Mouse (Mus musculus) c-Kit-positive CD71-negative TER-119-negative erythroid progenitor cells, embryonic 14.5 days (primary cell): ENCODE measurements around the gene Gm30083.

Experiments used
- DNase-seq: peaks from one replicate; pipeline ENCODE4 v3.0.0-alpha.2; 2013; ENCODE audit warnings: low read depth

Gene Gm30083

GRCm38 (mm10) chr14:34015063-34015462 lies at the start of gene Gm30083:
Gm30083 (minus strand) TSS chr14:34015182.
- no peak for DNase-seq

DNA sequence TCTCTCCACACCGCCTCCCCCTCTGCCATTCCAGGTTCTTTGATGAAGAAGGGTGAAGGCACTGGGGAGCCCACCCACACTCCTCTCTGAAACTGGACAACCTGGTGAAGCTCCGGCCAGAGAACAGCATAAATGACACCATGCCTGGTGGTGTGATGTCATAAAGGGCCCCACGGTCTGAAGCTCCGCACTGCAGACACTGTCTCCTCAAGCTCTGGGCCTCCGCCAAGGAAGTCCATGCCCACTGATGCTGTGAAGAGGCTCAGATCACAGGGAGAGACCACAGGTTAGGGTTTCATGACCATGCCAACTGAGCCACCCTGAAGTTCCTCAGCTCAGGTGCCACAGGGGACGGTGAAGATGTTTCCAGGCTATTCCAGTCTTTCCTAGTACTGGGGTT lies 37.5 kb upstream of the Gm30083 start, which contains the start of gene Antxrl:
Gene Antxrl (plus strand): TSS at position 192 of the 400 bp plus-strand sequence.
- DNase-seq: no peak

GRCm38 (mm10) chr14:34050101-34050779 lies 35.3 kb upstream of the Gm30083 start:
- no peak for DNase-seq

DNA sequence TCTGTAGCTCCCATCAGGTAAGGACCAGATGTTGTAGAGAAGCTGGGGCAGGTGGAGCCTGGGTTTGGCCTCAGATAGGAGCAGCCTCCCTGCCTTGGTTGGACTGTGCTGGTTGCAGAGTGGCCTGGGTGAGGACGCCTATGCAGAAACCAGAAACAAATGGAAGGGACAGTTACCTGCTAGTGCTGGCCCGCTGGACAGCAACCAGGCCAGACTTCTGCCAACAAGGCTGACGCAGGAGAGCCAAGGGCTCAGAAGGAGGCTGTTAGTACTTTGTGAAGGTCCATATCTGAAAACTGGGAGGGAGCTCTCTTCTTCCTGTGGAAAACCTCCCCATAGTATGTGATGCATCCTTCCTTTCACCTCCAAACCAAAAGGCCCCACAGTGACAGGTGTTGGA lies 28.4 kb upstream of the Gm30083 start:
- DNase-seq: no peak

DNA sequence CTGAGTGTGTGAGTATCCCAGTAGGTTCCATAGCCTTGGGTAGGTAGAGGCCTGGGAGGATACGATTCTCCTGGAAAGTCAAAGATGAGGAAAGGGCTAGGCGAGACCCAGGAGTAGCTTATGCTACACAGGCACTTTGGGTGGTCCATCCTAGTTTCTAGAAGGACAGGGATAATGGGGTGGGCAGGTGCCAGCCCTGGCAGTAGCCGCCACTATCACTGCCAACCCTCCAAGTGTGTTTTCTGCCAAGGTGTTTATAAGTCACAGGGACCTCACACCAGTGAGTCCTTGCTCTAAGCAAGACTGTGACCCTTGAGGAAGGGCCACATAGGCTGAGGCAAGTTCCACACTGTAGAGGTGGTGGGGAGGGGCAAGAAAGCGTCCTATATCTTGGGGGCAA lies 26.3 kb upstream of the Gm30083 start:
- no peak for DNase-seq

GRCm38 (mm10) chr14:34033841-34034610 lies 19.0 kb upstream of the Gm30083 start:
- DNase-seq: no peak

- DNase-seq: no peak
These were observed 11.7 kb upstream of the Gm30083 start for GRCm38 (mm10) chr14:34026710-34027109.

GRCm38 (mm10) chr14:34016938-34017337 lies 2.0 kb upstream of the Gm30083 start:
- no peak for DNase-seq

GRCm38 (mm10) chr14:34016381-34016780 lies 1.4 kb upstream of the Gm30083 start, which contains the start of gene Gm5460:
Gm5460 (plus strand) TSS chr14:34016758.
- no peak for DNase-seq

GRCm38 (mm10) chr14:34002358-34002757 lies 12.6 kb downstream of the Gm30083 start:
- no peak for DNase-seq

DNA sequence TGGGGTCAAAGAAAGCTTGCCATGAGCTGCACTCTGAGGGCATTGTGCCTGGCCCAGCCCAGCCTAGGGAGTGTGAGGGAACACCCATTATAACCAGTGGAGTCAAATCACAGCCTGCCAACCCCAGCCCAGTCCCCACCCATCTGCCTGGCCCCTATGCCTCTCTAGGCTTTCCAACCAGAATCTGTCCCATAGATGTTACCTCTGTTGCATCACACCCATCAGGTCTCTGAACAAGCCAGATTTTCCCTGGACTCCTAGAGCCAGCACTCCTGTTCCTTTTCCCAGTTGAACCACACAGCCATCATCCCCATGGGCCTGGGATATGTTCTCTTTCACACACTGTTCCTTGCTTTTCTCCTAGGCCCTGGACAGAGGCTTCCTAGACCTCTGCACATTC lies 13.5 kb downstream of the Gm30083 start:
- DNase-seq: no peak

DNA sequence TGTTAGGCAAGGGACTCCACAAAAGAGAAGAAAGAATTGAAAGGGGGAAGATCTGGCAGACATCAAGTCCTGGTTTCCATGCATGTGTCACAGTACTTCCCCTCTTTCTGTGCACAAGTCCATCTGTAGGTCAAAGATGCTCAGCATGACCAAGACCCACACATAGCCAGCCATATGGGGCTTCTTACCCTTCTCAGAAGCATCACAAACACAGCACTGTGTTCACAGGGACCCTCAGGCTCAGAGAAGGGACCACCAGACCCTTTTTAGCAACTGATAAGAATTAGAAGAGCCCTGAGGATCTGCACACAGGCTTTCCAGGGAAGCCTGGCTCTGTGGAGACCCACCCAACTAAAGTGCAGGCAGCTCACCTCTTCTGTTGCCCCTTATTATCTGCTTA lies 14.9 kb downstream of the Gm30083 start:
- no peak for DNase-seq

DNA sequence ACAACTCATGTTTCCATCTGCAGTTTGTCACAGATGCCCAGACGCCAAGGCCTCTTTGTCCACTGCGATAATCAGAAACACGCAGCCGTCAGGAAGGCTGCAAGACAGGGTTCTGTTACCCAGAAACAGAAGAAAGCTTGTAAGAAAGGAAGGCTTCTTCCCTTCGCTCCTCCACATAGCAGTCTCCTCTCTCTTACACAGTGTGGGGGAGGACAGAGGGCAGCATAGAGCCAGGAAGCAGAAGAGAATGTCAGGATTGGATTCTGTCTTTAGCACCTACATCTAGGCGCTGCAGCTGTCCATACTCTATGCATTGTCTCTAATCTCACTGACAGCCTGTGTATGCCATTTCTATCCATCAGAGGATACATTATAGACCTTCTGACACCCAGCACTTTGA lies 17.6 kb downstream of the Gm30083 start:
- DNase-seq: no peak

GRCm38 (mm10) chr14:33993521-33994289 lies 21.3 kb downstream of the Gm30083 start:
- no peak for DNase-seq

DNA sequence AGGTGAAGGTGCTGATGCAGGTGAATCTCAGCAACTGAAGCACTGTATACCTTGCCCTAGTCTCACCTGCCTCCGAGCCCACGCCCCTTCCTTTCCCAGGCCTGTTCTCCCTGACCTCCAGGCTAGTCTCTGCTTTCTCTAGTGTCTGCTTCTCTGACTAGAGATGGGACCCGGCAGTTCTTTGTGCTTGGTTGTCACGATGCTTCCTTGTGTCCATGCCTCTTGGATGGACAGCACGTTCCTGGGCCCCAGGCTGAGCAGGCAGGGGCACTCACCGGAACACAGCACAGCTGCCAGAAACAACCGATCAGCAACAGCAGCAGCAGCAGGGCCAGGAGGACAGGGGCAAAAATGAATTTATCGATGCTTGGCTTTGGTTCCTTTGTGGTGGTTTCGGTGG lies 21.9 kb downstream of the Gm30083 start:
- no peak for DNase-seq

DNA sequence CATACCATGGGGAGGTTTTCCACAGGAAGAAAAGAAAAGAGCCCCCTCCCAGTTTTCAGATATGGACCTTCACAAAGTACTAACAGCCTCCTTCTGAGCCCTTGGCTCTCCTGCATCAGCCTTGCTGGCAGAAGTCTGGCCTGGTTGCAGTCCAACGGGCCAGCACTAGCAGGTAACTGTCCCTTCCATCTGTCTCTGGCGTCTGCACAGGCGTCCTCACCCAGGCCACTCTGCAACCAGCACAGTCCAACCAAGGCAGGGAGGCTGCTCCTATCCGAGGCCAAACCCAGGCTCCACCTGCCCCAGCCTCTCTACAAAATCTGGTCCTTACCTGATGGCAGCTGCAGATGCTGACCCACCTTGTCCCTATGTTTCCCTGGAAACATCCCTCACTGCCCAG lies 23.0 kb downstream of the Gm30083 start:
- DNase-seq: no peak

GRCm38 (mm10) chr14:33989201-33989600 lies 25.8 kb downstream of the Gm30083 start:
- no peak for DNase-seq

- DNase-seq: no peak
These were observed 36.4 kb downstream of the Gm30083 start, which contains the start of gene Zfp488 for GRCm38 (mm10) chr14:33978604-33979059. Zfp488 (minus strand) TSS chr14:33978764.

GRCm38 (mm10) chr14:33977748-33978147 lies 37.2 kb downstream of the Gm30083 start:
- no peak for DNase-seq

DNA sequence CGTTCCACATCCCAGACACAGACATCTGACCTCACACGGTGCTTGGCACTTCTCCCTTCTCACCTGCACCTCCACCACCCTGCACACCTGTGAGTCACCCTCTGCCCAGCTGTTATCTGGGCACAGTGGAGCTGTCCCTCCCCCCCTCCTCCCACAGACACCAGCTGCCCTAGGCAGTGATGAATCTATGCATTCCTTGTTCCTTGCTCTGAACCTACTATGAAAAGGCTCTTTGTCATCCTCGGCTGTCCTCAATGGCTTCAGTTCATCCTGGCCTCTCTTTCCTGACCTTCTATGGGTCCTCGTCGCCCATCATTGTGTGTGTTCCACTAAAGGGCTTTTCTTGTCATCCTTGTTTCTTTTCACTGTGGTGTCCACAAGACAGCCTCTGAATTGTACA lies 40.2 kb downstream of the Gm30083 start:
- no peak for DNase-seq

- DNase-seq: no peak
These were observed 42.3 kb downstream of the Gm30083 start for GRCm38 (mm10) chr14:33972679-33973078.

GRCm38 (mm10) chr14:33965675-33966074 lies 49.3 kb downstream of the Gm30083 start:
- no peak for DNase-seq
